Mouse (Mus musculus) forebrain, postnatal 0 days (tissue): ENCODE results near the gene Mcoln1. TPM values are rescaled to one million over a fixed set of nuclear protein-coding genes. Genes with fewer than 3 reads are reported as not detected.

Experiments used
- ATAC-seq: fragments of 200-750 bp; cut with Nextera tagmentation; 2 replicates; pipeline ENCODE4 v1.8.0; 2017; ENCODE audit warnings: mild to moderate bottlenecking, moderate library complexity
- DNase-seq: peaks from one replicate; pipeline ENCODE4 v3.0.0-alpha.2; 2015
- H3K27ac ChIP-seq: fragments of 300-500 bp; sonication (generic); 2 replicates; pipeline ENCODE4 v1.5.1; 2014; ENCODE audit warnings: low read depth, mild to moderate bottlenecking, antibody characterized with exemption, low read length, moderate library complexity, mixed read lengths
- H3K27me3 ChIP-seq: fragments of 300-500 bp; sonication (generic); 2 replicates; pipeline ENCODE4 v1.6.1; 2014; ENCODE audit warnings: mild to moderate bottlenecking, low read length, mixed read lengths; ENCODE audit not compliant: insufficient read depth
- H3K36me3 ChIP-seq: fragments of 300-500 bp; sonication (generic); 2 replicates; pipeline ENCODE4 v1.6.1; 2014; ENCODE audit warnings: mild to moderate bottlenecking, moderate library complexity; ENCODE audit not compliant: insufficient read depth
- H3K4me1 ChIP-seq: fragments of 300-500 bp; sonication (generic); 2 replicates; pipeline ENCODE4 v1.6.1; 2014; ENCODE audit warnings: antibody characterized with exemption; ENCODE audit not compliant: insufficient read depth
- H3K4me2 ChIP-seq: fragments of 300-500 bp; sonication (generic); 2 replicates; pipeline ENCODE4 v1.6.1; 2014; ENCODE audit warnings: low read depth, mild to moderate bottlenecking, moderate library complexity
- H3K4me3 ChIP-seq: fragments of 300-500 bp; sonication (generic); 2 replicates; pipeline ENCODE4 v1.5.1; 2014; ENCODE audit warnings: low read depth, low read length, mixed read lengths
- H3K9ac ChIP-seq: fragments of 300-500 bp; sonication (generic); 2 replicates; pipeline ENCODE4 v1.6.1; 2014; ENCODE audit warnings: mild to moderate bottlenecking
- H3K9me3 ChIP-seq: fragments of 300-500 bp; sonication (generic); 2 replicates; pipeline ENCODE4 v1.6.1; 2016; ENCODE audit warnings: low read length
- CTCF ChIP-seq: sonication (generic); IDR thresholded peaks from 2 replicates; pipeline ENCODE4 v1.5.1; 2016; ENCODE audit warnings: antibody characterized with exemption, control low read depth, low read depth
- WGBS: fragments of 180-500 bp; shearing (Covaris S2); extraction: QIAGEN DNeasy Blood & Tissue Kit; methylation state at CpG from one replicate; pipeline ENCODE4 v1.1.7; 2014; 5-methylcytosine and 5-hydroxymethylcytosine counted together
- polyA plus RNA-seq: library from polyadenylated mRNA; unstranded; fragments of >200 nt; fragmentation: Nextera tagmentation; extraction: Ambion mirVana; gene quantifications from 2 replicates; pipeline ENCODE4 v1.2.1, GENCODE M21; 2015
- total RNA-seq: library from RNA; depleted of rRNA; stranded (reverse); fragments of >200 nt; gene quantifications from 2 replicates; pipeline ENCODE4 v1.2.3, GENCODE M21; 2014

Gene Mcoln1
- total and polyA plus RNA-seq, 2 experiments from 2014 or later, result 77.6 to 80.5 TPM

DNA sequence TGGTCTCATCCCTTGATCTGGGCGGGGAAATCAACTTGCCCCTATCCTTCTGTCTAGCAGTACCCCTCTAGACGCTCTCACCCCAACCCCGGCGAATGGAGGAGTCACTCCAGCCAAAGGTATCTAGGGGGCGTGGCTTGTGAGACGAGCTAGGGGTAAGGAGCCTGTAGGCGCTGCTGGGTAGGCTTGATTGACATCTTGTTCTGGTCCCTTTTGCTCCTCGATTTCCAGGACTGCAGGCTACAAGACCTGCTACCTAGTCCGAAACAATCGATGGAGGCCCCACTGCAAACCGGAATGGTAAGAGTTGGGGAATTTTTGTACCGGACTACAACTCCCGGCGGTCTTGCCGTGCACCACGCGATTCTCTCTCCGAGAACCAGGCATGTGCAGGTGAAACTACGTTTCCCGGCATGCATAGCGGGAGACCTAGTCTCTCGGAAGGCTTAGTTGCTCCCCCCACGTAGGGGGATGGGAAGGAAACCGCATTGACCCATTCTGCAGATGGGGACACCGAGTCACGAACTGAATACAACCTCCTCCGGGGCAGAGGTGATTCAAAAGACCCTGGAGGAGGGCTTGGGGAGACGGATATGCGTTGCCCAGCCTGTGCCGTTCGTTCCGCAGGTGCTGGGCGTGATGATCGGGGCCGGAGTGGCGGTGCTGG lies 16.3 kb downstream of the Mcoln1 start:
- Histone ChIP-seq H3K4me1 (peaks cover 6% of the 10 kb centered on the region; the same call in 1 of the 2 replicates), H3K4me2 (peak overlapping the region; percentile 93), H3K36me3 (peaks cover 21% of the 10 kb centered on the region; the same call in 1 of the 2 replicates), H3K27ac (peak overlapping the region; percentile 77), H3K9ac (peak overlapping the region; percentile 64), H3K9me3 (no peaks in the 10 kb centered on the region), H3K4me3 (peak overlapping the region; percentile 62), H3K27me3 (no peaks in the 10 kb centered on the region)
- peak; percentile 81 for ATAC-seq
- DNase-seq, result peak; percentile 95
- WGBS, result 2% methylated on average over 36 of the region's 36 CpGs
- TF ChIP-seq CTCF, result peak; percentile 23; the same call in 1 of the 2 replicates

DNA sequence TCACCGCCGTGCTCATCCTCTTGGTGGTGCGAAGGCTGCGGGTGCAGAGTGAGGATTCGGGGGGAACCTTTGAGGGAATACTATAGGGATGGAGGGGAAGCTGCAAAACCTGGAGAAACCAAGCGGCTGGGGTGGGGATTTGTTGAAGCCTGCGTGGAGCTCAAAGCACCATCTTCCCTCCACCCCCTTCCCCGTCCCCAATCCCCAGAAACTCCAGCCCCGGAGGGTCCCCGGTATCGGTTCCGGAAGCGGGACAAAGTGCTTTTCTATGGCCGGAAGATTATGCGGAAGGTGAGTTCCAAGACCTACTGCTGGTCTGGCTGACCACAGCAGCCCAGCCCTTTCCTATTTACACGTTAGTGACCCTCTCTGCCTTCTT lies 16.8 kb downstream of the Mcoln1 start:
- ATAC-seq (peak; percentile 40), DNase-seq (peak; percentile 62)
- WGBS, result 9% methylated on average over 16 of the region's 16 CpGs

GRCm38 (mm10) chr8:3522007-3522697 lies 21.9 kb downstream of the Mcoln1 start:
- Histone ChIP-seq H3K27ac (no peak overlapping the region), H3K9ac (no peak overlapping the region), H3K4me2 (no peak overlapping the region), H3K9me3 (no peaks in the 10 kb centered on the region), H3K36me3 (peaks cover 51% of the 10 kb centered on the region), H3K4me3 (no peak overlapping the region), H3K27me3 (no peaks in the 10 kb centered on the region), H3K4me1 (no peaks in the 10 kb centered on the region)
- TF ChIP-seq CTCF, result no peak
- DNase-seq (no peak), ATAC-seq (no peak)
- WGBS, result 93% methylated on average over 13 of the region's 13 CpGs

More for the DNA sequence above, 16.8 kb downstream of the Mcoln1 start:
- Histone ChIP-seq H3K36me3 (peaks cover 19% of the 10 kb centered on the region), H3K27ac (0 out of 2 replicates have a peak overlapping the region, but pooled peaks have one; percentile 77), H3K9me3 (no peaks in the 10 kb centered on the region), H3K4me3 (peak overlapping the region; percentile 62), H3K27me3 (no peaks in the 10 kb centered on the region), H3K4me2 (peak overlapping the region; percentile 93), H3K9ac (peak overlapping the region; percentile 64), H3K4me1 (peaks cover 6% of the 10 kb centered on the region; the same call in 1 of the 2 replicates)
- TF ChIP-seq CTCF, result no peak; the same call in 1 of the 2 replicates

DNA sequence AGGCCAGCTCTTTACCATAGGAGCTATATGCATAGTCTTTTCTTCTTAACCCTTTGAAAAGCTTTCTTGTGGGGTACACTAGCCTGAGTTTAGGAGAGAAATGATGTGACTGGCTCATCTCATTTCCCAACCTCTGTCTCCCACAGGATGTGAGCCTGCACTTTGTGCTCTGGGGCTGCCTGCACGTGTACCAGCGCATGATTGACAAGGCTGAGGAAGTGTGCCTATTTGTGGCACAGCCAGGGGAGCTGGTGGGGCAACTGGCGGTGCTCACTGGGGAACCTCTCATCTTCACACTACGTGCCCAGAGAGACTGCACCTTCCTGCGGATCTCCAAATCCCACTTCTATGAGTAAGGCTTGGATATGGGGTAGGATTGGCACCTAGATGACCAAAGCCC lies 30.6 kb downstream of the Mcoln1 start:
- no peak overlapping the region for H3K4me3 ChIP-seq
- H3K27me3 ChIP-seq, result no peaks in the 10 kb centered on the region
- WGBS, result 86% methylated on average over 5 of the region's 5 CpGs
- H3K4me2 ChIP-seq, result no peak overlapping the region
- no peaks in the 10 kb centered on the region for H3K4me1 ChIP-seq
- peaks cover 42% of the 10 kb centered on the region for H3K36me3 ChIP-seq
- DNase-seq, result no peak
- ATAC-seq, result no peak
- no peak for TF ChIP-seq CTCF
- H3K9me3 ChIP-seq, result no peaks in the 10 kb centered on the region
- no peak overlapping the region for H3K27ac ChIP-seq
- no peak overlapping the region for H3K9ac ChIP-seq

- Histone ChIP-seq H3K9ac (no peak overlapping the region), H3K27ac (no peak overlapping the region), H3K36me3 (peaks cover 39% of the 10 kb centered on the region), H3K27me3 (no peaks in the 10 kb centered on the region), H3K9me3 (no peaks in the 10 kb centered on the region), H3K4me2 (no peak overlapping the region), H3K4me3 (no peak overlapping the region), H3K4me1 (no peaks in the 10 kb centered on the region)
- no peak for TF ChIP-seq CTCF
- ATAC-seq (no peak), DNase-seq (no peak)
- WGBS, result 97% methylated on average over 18 of the region's 18 CpGs
Measured at GRCm38 (mm10) chr8:3531936-3532335, 31.7 kb downstream of the Mcoln1 start.

DNA sequence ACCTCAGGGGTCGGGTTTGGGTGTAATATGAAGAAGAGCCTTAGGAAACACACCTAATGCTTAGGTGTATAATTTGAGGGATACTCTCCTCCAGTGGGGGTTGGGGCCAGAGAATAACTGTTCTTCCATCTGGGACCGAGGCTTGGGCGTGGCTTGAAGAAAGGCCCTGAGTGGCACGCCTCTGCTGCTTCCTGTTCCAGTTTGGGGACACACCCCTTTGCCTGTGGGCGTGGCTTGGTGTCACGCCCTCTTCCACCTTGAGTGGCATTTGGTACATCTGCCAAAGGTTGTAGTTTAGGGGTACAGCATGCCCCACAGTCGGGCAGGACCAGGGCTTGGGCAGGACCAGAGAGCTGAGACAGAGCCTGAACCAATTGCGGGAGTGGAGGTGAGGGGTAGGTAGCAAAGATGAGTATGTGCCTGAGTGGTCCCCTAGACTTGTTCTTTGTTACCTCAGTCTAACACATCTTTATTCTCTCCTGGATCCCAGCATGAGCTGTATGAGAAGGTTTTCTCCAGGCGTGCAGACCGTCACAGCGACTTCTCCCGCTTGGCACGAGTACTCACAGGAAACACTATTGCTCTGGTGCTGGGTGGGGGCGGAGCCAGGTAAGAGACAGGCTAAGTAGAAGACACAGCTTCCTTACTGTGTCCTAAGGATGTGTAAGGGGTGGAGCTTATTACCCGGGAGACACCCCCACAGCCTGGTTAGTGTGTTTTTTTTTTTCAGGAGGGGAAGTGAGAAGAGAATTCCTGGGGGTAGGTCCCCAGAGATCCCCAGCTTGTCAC lies 36.0 kb downstream of the Mcoln1 start:
- Histone ChIP-seq H3K27ac (no peak overlapping the region), H3K4me1 (no peaks in the 10 kb centered on the region), H3K36me3 (peaks cover 74% of the 10 kb centered on the region), H3K4me2 (no peak overlapping the region), H3K27me3 (no peaks in the 10 kb centered on the region), H3K9ac (no peak overlapping the region), H3K4me3 (no peak overlapping the region), H3K9me3 (no peaks in the 10 kb centered on the region)
- no peak for TF ChIP-seq CTCF
- no peak for DNase-seq
- 66% methylated on average over 15 of the region's 15 CpGs for WGBS
- ATAC-seq, result no peak

- Histone ChIP-seq H3K4me2 (no peak overlapping the region), H3K4me3 (no peak overlapping the region), H3K4me1 (no peaks in the 10 kb centered on the region), H3K9ac (no peak overlapping the region), H3K36me3 (peaks cover 72% of the 10 kb centered on the region), H3K9me3 (no peaks in the 10 kb centered on the region), H3K27me3 (no peaks in the 10 kb centered on the region), H3K27ac (no peak overlapping the region)
- ATAC-seq, result no peak
- DNase-seq, result no peak
- no peak for TF ChIP-seq CTCF
- WGBS, result 95% methylated on average over 9 of the region's 9 CpGs
Measured at GRCm38 (mm10) chr8:3536940-3537339, 36.7 kb downstream of the Mcoln1 start.
